Mouse (Mus musculus): Measurements from ENCODE around the gene Sult6b2. TPM values are rescaled to one million over a fixed set of nuclear protein-coding genes. Genes with fewer than 3 reads are reported as not detected.

Gene Sult6b2
- polyA plus RNA-seq (2012; ENCODE audit: insufficient read depth, low replicate concordance) = 0.07 TPM in 1 of 2 replicates, not detected in the other

DNA sequence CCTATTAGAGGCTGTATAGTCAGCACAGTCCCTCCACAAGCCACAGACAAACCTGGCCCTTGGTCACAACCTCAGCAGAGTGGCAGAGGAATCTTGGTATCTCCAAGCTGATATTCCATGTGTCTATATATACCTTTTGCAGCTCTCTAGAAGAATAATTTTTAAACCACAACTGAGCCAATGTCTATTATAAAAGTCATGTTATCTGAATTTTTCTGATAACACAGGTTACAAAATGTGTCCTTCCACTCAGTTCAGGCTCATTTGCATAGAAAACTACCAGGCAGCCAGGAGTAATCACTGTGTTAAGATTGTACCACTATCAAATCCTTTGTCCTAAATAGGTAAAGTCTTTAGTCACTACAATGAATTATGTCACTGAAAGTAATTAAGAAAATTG lies at the start of gene Sult6b2:
Gene Sult6b2 (minus strand): TSS at position 101 of the 400 bp plus-strand sequence.
- no peak within 1 kb of the TSS for H3K4me3 ChIP-seq (replicated peaks)
- TF ChIP-seq GATA1 (IDR thresholded peaks at IDR 0.05; ENCODE audit: borderline replicate concordance, low read length) = no peak
- no peak for TF ChIP-seq FLI1 (IDR thresholded peaks at IDR 0.05; ENCODE audit: low read length)
- peaks cover 1% of the 10 kb centered on the region for H3K27me3 ChIP-seq (replicated peaks)
- no peaks in the 10 kb centered on the region for H3K9me3 ChIP-seq
- no peaks in the 10 kb centered on the region for H3K36me3 ChIP-seq (replicated peaks; ENCODE audit: low read length)
- H3K4me1 ChIP-seq = peaks cover 37% of the 10 kb centered on the region

DNA sequence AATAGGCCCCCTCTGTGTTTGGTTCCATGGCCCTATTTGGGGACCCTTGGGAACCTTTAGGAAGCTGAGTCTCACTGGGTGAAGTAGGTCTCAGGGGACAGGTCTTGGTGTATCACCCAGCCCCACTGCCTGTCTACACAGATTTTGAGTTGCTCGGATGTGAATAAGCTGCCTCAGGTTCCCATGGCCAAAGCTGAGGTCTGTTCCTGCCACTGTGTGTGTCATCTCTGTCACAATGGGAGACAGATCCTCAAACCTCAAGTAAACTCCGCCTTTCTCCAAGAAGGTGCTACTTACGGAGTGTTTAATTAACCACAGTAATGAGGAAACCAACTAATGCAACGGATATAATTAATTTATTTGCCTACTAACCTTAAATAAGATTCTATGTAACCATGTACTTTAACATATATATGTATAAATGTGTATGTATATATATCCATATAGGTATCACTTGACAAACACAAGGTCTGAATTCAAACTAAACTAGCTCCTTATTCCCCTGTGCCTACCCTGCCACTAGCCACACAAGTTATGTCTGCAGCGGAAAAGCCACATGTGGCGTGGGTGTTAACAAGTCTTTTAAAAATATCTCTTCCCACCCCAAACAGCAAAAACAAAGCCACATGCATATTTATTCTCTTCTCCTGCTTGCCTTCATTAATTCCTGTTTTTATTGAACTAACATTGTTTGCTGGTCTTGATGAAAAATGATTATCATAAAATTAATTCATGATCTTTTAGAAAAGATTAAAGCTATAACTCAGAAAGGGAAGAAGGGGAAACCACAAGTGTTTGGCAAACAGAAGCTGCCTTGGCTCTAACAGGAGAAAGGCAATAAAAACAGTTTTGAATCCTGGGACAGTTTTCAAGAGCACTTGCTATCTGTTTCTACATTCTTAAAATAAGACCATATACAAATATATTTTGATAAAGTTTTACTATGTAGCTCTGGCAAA lies 48.4 kb upstream of the Sult6b2 start:
- H3K9me3 ChIP-seq = no peaks in the 10 kb centered on the region
- H3K4me3 ChIP-seq (replicated peaks) = no peak overlapping the region
- H3K4me1 ChIP-seq = peaks cover 24% of the 10 kb centered on the region
- no peak for TF ChIP-seq GATA1 (IDR thresholded peaks at IDR 0.05; ENCODE audit: borderline replicate concordance, low read length)
- no peak for TF ChIP-seq FLI1 (IDR thresholded peaks at IDR 0.05; ENCODE audit: low read length)
- no peaks in the 10 kb centered on the region for H3K36me3 ChIP-seq (replicated peaks; ENCODE audit: low read length)
- H3K27me3 ChIP-seq (replicated peaks) = peaks cover 2% of the 10 kb centered on the region

DNA sequence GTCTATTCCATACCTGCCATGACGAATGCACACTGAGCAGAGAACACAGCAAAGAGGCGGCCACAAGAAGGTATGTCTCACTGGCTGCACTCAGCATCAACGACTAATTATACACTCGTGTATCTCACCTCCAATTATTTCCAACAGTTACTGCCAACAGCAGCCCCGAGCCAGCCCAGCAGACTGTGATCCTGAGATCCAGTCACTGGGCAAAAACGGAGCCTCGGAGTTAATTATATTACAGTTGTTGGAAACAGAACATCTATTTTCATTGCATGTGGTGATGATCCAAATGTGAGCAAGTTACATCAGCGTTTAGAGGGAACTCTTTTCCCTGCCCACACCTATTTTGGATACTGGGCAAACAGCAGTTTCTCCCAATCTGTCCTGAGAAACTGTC lies 46.1 kb upstream of the Sult6b2 start:
- H3K27me3 ChIP-seq (replicated peaks) = peaks cover 2% of the 10 kb centered on the region
- H3K36me3 ChIP-seq (replicated peaks; ENCODE audit: low read length) = no peaks in the 10 kb centered on the region
- TF ChIP-seq FLI1 (IDR thresholded peaks at IDR 0.05; ENCODE audit: low read length) (no peak), GATA1 (IDR thresholded peaks at IDR 0.05; ENCODE audit: borderline replicate concordance, low read length) (no peak)
- H3K9me3 ChIP-seq = no peaks in the 10 kb centered on the region
- no peak overlapping the region for H3K4me3 ChIP-seq (replicated peaks)
- peaks cover 19% of the 10 kb centered on the region for H3K4me1 ChIP-seq

DNA sequence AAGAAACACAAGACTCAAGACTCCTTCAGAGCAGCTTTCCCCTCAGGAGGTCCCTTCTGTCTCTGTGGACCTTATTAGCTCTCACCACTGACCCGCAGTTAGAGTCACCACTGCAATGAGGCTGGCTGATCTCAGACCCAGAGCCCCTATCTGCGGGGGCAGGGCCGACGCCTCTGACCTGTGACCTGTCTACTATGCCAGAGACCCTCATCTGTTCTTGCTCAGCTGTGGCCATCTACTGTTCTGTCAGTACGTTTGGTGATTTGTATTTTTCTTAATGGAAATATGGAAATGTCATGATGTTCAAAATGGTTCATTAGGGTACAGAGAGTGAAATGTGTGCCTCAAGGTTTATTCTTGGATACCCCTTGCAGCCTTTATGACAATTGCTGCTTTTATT lies 45.0 kb upstream of the Sult6b2 start:
- TF ChIP-seq FLI1 (IDR thresholded peaks at IDR 0.05; ENCODE audit: low read length) = no peak
- TF ChIP-seq GATA1 (IDR thresholded peaks at IDR 0.05; ENCODE audit: borderline replicate concordance, low read length) = no peak
- peaks cover 19% of the 10 kb centered on the region for H3K4me1 ChIP-seq
- no peaks in the 10 kb centered on the region for H3K36me3 ChIP-seq (replicated peaks; ENCODE audit: low read length)
- no peak overlapping the region for H3K4me3 ChIP-seq (replicated peaks)
- H3K9me3 ChIP-seq = no peaks in the 10 kb centered on the region; the same call in 1 of the 2 replicates
- peaks cover 10% of the 10 kb centered on the region for H3K27me3 ChIP-seq (replicated peaks)

DNA sequence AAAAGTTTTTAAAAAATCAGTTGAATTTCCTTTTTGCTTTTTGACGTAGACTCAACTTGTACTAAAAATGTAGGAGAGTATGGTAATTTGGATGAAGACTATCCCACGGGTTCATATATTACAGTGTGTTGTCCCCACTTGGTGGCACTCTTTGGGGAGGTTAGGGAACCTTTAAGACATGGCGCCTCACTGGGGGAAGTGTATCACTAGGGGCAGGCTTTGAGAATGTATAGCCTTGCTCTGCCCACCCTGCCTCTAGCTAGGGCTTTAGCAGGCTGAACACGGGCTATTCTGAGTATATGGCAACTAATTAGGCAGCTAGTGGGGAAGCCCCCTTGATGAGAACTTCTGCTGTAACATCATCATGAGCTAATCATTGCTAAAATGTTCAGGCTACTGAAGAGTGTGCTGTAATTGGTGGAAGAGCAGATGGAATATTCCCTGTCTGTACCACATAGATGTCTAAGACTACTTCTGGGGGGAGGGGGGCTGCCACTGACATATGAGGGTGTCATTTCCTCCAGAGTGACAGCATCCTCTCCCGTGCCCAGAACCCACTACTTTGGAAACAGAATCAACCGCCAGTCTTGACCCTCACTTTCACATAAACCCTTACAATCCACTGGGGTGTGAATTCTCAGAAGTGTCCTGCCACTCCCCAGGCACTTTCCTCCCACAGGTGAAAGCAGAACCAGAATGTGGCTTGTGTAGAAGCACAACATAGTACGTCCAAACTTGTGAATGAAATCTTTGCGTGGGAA lies 43.8 kb upstream of the Sult6b2 start:
- Histone ChIP-seq H3K9me3 (no peaks in the 10 kb centered on the region; the same call in 1 of the 2 replicates), H3K27me3 (replicated peaks) (peaks cover 10% of the 10 kb centered on the region), H3K4me1 (peaks cover 12% of the 10 kb centered on the region; the same call in 1 of the 2 replicates), H3K36me3 (replicated peaks; ENCODE audit: low read length) (no peaks in the 10 kb centered on the region), H3K4me3 (replicated peaks) (no peak overlapping the region)
- TF ChIP-seq FLI1 (IDR thresholded peaks at IDR 0.05; ENCODE audit: low read length) (no peak), GATA1 (IDR thresholded peaks at IDR 0.05; ENCODE audit: borderline replicate concordance, low read length) (no peak)

DNA sequence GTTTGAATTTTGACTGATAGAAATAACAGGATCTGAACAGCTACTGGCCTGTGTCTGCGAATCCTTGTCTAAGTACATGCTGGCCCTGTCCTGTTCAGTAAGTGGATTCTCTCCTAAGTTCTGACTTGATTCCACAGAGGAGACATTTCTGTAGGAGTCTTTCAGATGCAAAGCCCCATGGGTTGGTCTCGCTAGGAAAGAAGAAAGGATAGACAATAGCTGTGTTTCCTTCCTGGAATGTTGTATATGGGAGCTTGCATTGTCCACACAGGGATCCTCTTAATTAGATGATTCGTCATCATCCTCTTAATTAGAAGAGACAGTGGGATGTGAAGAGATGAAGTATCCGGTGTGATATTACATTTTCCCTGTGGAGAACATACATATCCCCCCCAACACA lies 42.6 kb upstream of the Sult6b2 start:
- H3K27me3 ChIP-seq (replicated peaks) = peaks cover 10% of the 10 kb centered on the region
- H3K4me1 ChIP-seq = 0 out of 2 replicates have a peak, but pooled peaks cover 4% of the 10 kb centered on the region
- no peaks in the 10 kb centered on the region; the same call in 1 of the 2 replicates for H3K9me3 ChIP-seq
- no peaks in the 10 kb centered on the region for H3K36me3 ChIP-seq (replicated peaks; ENCODE audit: low read length)
- no peak for TF ChIP-seq GATA1 (IDR thresholded peaks at IDR 0.05; ENCODE audit: borderline replicate concordance, low read length)
- no peak for TF ChIP-seq FLI1 (IDR thresholded peaks at IDR 0.05; ENCODE audit: low read length)
- H3K4me3 ChIP-seq (replicated peaks) = no peak overlapping the region

DNA sequence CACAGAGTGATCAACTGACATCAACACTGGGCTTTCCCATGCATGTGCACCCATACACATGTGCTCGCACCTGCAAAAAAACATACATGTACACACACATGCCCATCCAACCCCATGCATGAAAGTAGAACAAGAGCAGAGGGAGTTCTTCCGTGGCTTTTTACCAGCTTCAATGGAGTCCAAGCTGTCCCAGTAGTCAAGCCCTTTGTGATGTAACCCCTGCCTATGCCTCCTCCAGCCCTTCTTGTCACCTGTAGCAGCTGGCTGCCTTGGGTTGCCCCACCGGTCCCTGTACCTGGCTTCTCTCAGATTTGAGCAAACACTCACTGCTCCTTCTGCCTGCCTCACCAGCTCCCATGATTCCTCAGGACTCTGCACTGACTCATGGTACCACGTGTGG lies 40.8 kb upstream of the Sult6b2 start:
- H3K36me3 ChIP-seq (replicated peaks; ENCODE audit: low read length) = no peaks in the 10 kb centered on the region
- peaks cover 10% of the 10 kb centered on the region for H3K27me3 ChIP-seq (replicated peaks)
- TF ChIP-seq FLI1 (IDR thresholded peaks at IDR 0.05; ENCODE audit: low read length) (no peak), GATA1 (IDR thresholded peaks at IDR 0.05; ENCODE audit: borderline replicate concordance, low read length) (no peak)
- no peak overlapping the region for H3K4me3 ChIP-seq (replicated peaks)
- no peaks in the 10 kb centered on the region; the same call in 1 of the 2 replicates for H3K9me3 ChIP-seq
- H3K4me1 ChIP-seq = 0 out of 2 replicates have a peak, but pooled peaks cover 4% of the 10 kb centered on the region

DNA sequence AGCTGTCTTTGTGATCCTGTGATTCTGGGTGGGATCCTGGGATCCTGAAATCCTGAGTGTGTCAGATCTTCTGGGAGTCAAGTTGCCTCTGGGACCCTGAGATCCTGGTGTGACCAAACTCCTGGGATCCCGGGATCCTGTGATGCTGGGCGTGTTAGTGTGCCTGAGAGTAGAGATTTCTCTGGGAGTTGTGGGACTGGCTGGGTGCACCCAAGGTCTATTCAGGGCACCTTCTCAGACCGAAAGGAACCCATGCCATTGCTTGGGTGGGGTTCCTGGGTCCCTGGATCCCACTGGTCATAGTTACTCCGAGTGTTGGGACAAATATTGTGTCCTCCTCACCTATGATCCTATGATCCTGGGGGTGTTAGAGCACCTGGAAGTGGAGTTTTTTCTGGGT lies 39.8 kb upstream of the Sult6b2 start:
- TF ChIP-seq GATA1 (IDR thresholded peaks at IDR 0.05; ENCODE audit: borderline replicate concordance, low read length) = no peak
- no peak for TF ChIP-seq FLI1 (IDR thresholded peaks at IDR 0.05; ENCODE audit: low read length)
- H3K4me3 ChIP-seq (replicated peaks) = no peak overlapping the region
- H3K27me3 ChIP-seq (replicated peaks) = peaks cover 10% of the 10 kb centered on the region
- H3K36me3 ChIP-seq (replicated peaks; ENCODE audit: low read length) = no peaks in the 10 kb centered on the region
- H3K9me3 ChIP-seq = no peaks in the 10 kb centered on the region; the same call in 1 of the 2 replicates
- H3K4me1 ChIP-seq = 0 out of 2 replicates have a peak, but pooled peaks cover 4% of the 10 kb centered on the region

DNA sequence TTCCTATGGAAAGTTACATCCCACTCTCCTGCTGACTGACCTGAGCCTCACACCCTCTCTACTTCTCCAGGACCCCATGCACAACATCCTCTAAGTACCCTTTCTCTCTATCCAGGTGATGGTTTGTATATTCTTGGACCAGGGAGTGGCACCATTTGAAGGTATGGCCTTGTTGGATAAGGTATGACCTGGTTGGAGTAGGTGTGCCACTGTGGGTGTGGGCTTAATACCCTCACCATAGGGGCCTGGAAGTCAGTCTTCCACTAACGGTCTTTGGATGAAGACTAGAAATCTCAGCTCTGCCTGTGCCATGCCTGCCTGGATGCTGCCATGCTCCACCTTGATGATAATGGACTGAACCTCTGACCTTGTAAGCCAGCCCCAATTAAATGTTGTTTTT lies 34.2 kb upstream of the Sult6b2 start:
- Histone ChIP-seq H3K4me3 (replicated peaks) (no peak overlapping the region), H3K27me3 (replicated peaks) (peaks cover 4% of the 10 kb centered on the region), H3K36me3 (replicated peaks; ENCODE audit: low read length) (no peaks in the 10 kb centered on the region), H3K4me1 (no peaks in the 10 kb centered on the region), H3K9me3 (no peaks in the 10 kb centered on the region)
- TF ChIP-seq GATA1 (IDR thresholded peaks at IDR 0.05; ENCODE audit: borderline replicate concordance, low read length) (no peak), FLI1 (IDR thresholded peaks at IDR 0.05; ENCODE audit: low read length) (no peak)
